Mouse (Mus musculus) inflammation-experienced regulatory T-cells (primary cell): Measurements from ENCODE around the gene Cd93. TPM values are rescaled to one million over a fixed set of nuclear protein-coding genes. Genes with fewer than 3 reads are reported as not detected.

Experiments used
- polyA plus RNA-seq, 2 experiments: library from polyadenylated mRNA; unstranded; fragments of 100-300 nt; shearing (Covaris generic); gene quantifications; one replicate each; pipeline ENCODE4 v1.2.1; 2017

Gene Cd93
- under 1 TPM; 0.16 to 0.48 TPM for polyA plus RNA-seq

GRCm38 (mm10) chr2:148443249-148443958 is at the start of gene Cd93:
Cd93 (minus strand) TSS chr2:148443563.

GRCm38 (mm10) chr2:148407870-148408760 is 35.2 kb downstream of the Cd93 start, which contains the start of gene Thbd:
Thbd (minus strand) TSS chr2:148408188.

GRCm38 (mm10) chr2:148395131-148396051 is 48.0 kb downstream of the Cd93 start, which contains the start of gene Sstr4:
Sstr4 (plus strand) TSS chr2:148395344.

Other genes with a start within 250 kb of the Cd93 start
- gene Sstr4, start 48.2 kb downstream of the Cd93 start, polyA plus RNA-seq = not detected
- 1 to 10 TPM in 1 of 2 experiments, not detected in 1; 2.3 TPM for gene Thbd, start 35.4 kb downstream of the Cd93 start, polyA plus RNA-seq
- gene Nxt1, start 229.0 kb upstream of the Cd93 start, polyA plus RNA-seq = 10 to 100 TPM; 57.3 to 68.5 TPM
- gene Gzf1, start 237.5 kb upstream of the Cd93 start, polyA plus RNA-seq = 10 to 100 TPM; 13.1 to 13.5 TPM